Mouse (Mus musculus) cerebellum, postnatal 36 days (tissue): Measurements from ENCODE around the gene Mta3.

Experiments
- DNase-seq, 2 experiments: peaks; one replicate each; pipeline ENCODE4 v3.0.0; 2021 to 2022; ENCODE audit warnings: mixed read lengths in 2 of 2

Gene Mta3

GRCm38 (mm10) chr17:83767064-83767463 lies 61.1 kb downstream of the Mta3 start:
- no peak for DNase-seq

- DNase-seq: no peak
These were observed 62.3 kb downstream of the Mta3 start for GRCm38 (mm10) chr17:83768309-83768708.

- DNase-seq: no peak
These were observed 64.4 kb downstream of the Mta3 start for GRCm38 (mm10) chr17:83770371-83770770.

- DNase-seq: no peak
These were observed 65.0 kb downstream of the Mta3 start for GRCm38 (mm10) chr17:83770931-83771330.

- no peak for DNase-seq
These were observed 66.1 kb downstream of the Mta3 start for GRCm38 (mm10) chr17:83772110-83772509.

- DNase-seq: no peak
These were observed 66.7 kb downstream of the Mta3 start for GRCm38 (mm10) chr17:83772711-83773110.

- no peak for DNase-seq
These were observed 71.0 kb downstream of the Mta3 start for GRCm38 (mm10) chr17:83776965-83777364.

GRCm38 (mm10) chr17:83777462-83778051 lies 71.6 kb downstream of the Mta3 start:
- no peak for DNase-seq

GRCm38 (mm10) chr17:83780228-83780627 lies 74.3 kb downstream of the Mta3 start:
- no peak for DNase-seq

- DNase-seq: no peak
These were observed 76.8 kb downstream of the Mta3 start for GRCm38 (mm10) chr17:83782740-83783139.

GRCm38 (mm10) chr17:83786418-83786817 lies 80.5 kb downstream of the Mta3 start:
- DNase-seq: no peak

- no peak for DNase-seq
These were observed 84.2 kb downstream of the Mta3 start for GRCm38 (mm10) chr17:83790158-83790557.

GRCm38 (mm10) chr17:83792388-83792787 lies 86.4 kb downstream of the Mta3 start:
- no peak for DNase-seq

- no peak for DNase-seq
These were observed 89.2 kb downstream of the Mta3 start for GRCm38 (mm10) chr17:83795121-83795520.

- DNase-seq: no peak
These were observed 93.6 kb downstream of the Mta3 start for GRCm38 (mm10) chr17:83799506-83800050.

- DNase-seq: no peak
These were observed 98.0 kb downstream of the Mta3 start for GRCm38 (mm10) chr17:83803987-83804386.

- no peak for DNase-seq
These were observed 99.1 kb downstream of the Mta3 start for GRCm38 (mm10) chr17:83805078-83805477.

- no peak for DNase-seq
These were observed 101.4 kb downstream of the Mta3 start for GRCm38 (mm10) chr17:83807345-83807744.

- DNase-seq: peak; percentile 62 to 74
These were observed 101.9 kb downstream of the Mta3 start for GRCm38 (mm10) chr17:83807778-83808398.

GRCm38 (mm10) chr17:83808476-83809098 lies 102.6 kb downstream of the Mta3 start:
- no peak for DNase-seq

- DNase-seq: no peak
These were observed 103.3 kb downstream of the Mta3 start for GRCm38 (mm10) chr17:83809197-83809829.

- no peak for DNase-seq
These were observed 104.3 kb downstream of the Mta3 start for GRCm38 (mm10) chr17:83810285-83810684.

- DNase-seq: peak; percentile 76 to 77
These were observed 106.4 kb downstream of the Mta3 start for GRCm38 (mm10) chr17:83812200-83812944.
